Mouse (Mus musculus) forelimb bud, embryonic 11.5 days (tissue): ENCODE data around the gene Mettl3.
A peak's percentile ranks its signal among the peaks of the same experiment; 100 is the strongest.
"Not testable (repeated sequence)": the region's sequence is repeated elsewhere in the genome, so short reads cannot be mapped to it uniquely, and the experiment has no call there.

Experiments
- DNase-seq: peaks from one replicate; pipeline ENCODE4 v3.0.0-alpha.2; 2012; ENCODE audit warnings: low read depth, low spot score

Gene Mettl3

GRCm38 (mm10) chr14:52304644-52305271 lies at the start of gene Mettl3:
TSS of gene Mettl3 (minus strand) at chr14:52305128.
- DNase-seq, result peak; percentile 94

GRCm38 (mm10) chr14:52339512-52339852 lies 34.6 kb upstream of the Mettl3 start:
- DNase-seq, result no peak

- peak; percentile 78 for DNase-seq
Measured at GRCm38 (mm10) chr14:52338751-52339511, 34.0 kb upstream of the Mettl3 start.

- no peak for DNase-seq
Measured at GRCm38 (mm10) chr14:52332171-52332570, 27.2 kb upstream of the Mettl3 start.

GRCm38 (mm10) chr14:52331069-52331750 lies 26.3 kb upstream of the Mettl3 start:
- no peak for DNase-seq

GRCm38 (mm10) chr14:52327910-52328812 lies 23.2 kb upstream of the Mettl3 start, which contains the start of gene Sall2:
TSS of gene Sall2 (minus strand) at chr14:52328762.
- no peak for DNase-seq

- DNase-seq, result no peak
Measured at GRCm38 (mm10) chr14:52327375-52327901, 22.5 kb upstream of the Mettl3 start.

GRCm38 (mm10) chr14:52325890-52326289 lies 21.0 kb upstream of the Mettl3 start:
- no peak for DNase-seq

- no peak for DNase-seq
Measured at GRCm38 (mm10) chr14:52319361-52319760, 14.4 kb upstream of the Mettl3 start.

- peak; percentile 48 for DNase-seq
Measured at GRCm38 (mm10) chr14:52316441-52317225, 11.7 kb upstream of the Mettl3 start.

- DNase-seq, result peak; percentile 61
Measured at GRCm38 (mm10) chr14:52315792-52316440, 11.0 kb upstream of the Mettl3 start.

- no peak for DNase-seq
Measured at GRCm38 (mm10) chr14:52315283-52315780, 10.4 kb upstream of the Mettl3 start.

GRCm38 (mm10) chr14:52314808-52315150 lies 9.9 kb upstream of the Mettl3 start:
- no peak for DNase-seq

- no peak for DNase-seq
Measured at GRCm38 (mm10) chr14:52313931-52314807, 9.2 kb upstream of the Mettl3 start.

GRCm38 (mm10) chr14:52310906-52311305 lies 6.0 kb upstream of the Mettl3 start:
- no peak for DNase-seq

- DNase-seq, result not testable (repeated sequence)
Measured at GRCm38 (mm10) chr14:52310343-52310742, 5.4 kb upstream of the Mettl3 start.

- no peak for DNase-seq
Measured at GRCm38 (mm10) chr14:52306100-52306499, 1.2 kb upstream of the Mettl3 start.

GRCm38 (mm10) chr14:52303517-52303916 lies 1.4 kb downstream of the Mettl3 start:
- DNase-seq, result not testable (repeated sequence)
